Mouse (Mus musculus) lung, postnatal 0 days (tissue): ENCODE results near the gene Adgrf3.

ENCODE experiments used
- CTCF ChIP-seq: IDR thresholded peaks from 2 replicates; pipeline ENCODE4 v1.5.1; 2016; ENCODE audit warnings: antibody characterized with exemption, mild to moderate bottlenecking
- EP300 ChIP-seq: IDR thresholded peaks from 2 replicates; pipeline ENCODE4 v1.6.1; 2016; ENCODE audit warnings: antibody characterized with exemption, mild to moderate bottlenecking, control low read depth

DNA sequence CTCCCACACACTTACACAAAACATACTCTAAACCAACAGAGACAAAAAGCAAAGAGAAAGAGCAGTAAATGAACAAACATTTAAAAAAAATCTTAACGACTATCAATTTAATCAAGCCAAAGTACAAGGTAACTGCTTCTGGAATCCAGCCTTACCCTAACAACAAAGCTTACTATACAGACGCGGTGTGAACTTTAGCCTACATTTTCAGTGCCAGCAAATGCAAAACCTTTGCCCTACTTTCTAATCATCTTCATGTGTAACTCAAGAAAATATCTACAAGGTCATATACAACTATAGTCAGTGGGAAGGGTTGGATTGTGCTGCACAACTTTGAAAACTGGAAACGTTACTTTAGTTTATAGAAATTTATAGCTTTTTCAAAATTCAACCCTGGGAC is 53.5 kb downstream of the Adgrf3 start:
- TF ChIP-seq EP300 (no peak), CTCF (no peak)
